Mouse (Mus musculus): Measurements from ENCODE around the gene Card10. TPM values are rescaled to one million over a fixed set of nuclear protein-coding genes. Genes with fewer than 3 reads are reported as not detected.

Gene Card10
- polyA plus RNA-seq, 1 experiment from 2014 or later, result 2.2 TPM

DNA sequence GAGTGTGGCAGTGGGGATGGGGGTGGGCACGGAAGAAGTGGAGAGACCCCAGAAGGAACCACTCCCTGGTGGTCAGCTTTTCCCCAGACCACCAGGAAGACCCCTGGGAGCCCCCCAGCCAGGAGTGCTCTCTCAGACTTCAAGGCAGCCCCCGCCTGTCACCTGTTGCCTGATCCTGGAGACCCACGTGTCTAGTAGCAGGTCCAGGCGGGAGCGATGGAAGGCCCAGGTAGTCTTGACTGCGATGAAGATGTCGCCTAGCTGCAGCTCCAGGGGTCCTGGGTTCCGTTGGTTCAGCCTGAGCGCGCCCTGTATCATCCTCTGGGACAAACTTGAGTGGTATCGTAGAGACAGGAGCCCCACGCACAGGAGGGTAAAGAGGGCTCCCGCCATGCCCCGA is 30.0 kb downstream of the Card10 start:
- 26% methylated on average over 14 of the region's 14 CpGs for WGBS
- H3K9ac ChIP-seq (ENCODE audit: low read depth, low read length), result peak overlapping the region; percentile 38; the same call in 1 of the 2 replicates
- H3K4me1 ChIP-seq (ENCODE audit: control insufficient read depth, insufficient read depth, low read length), result peaks cover 7% of the 10 kb centered on the region
- ATAC-seq, result no peak
- H3K4me2 ChIP-seq (ENCODE audit: low read length), result peak overlapping the region; percentile 27
- H3K9me3 ChIP-seq (replicated peaks; ENCODE audit: control insufficient read depth, low read length, poor library complexity, severe bottlenecking), result no peaks in the 10 kb centered on the region
- peak overlapping the region; percentile 55; the same call in 1 of the 2 replicates for H3K27ac ChIP-seq (ENCODE audit: low read length)
- H3K36me3 ChIP-seq (ENCODE audit: control insufficient read depth, insufficient read depth, low read length), result no peaks in the 10 kb centered on the region
- no peaks in the 10 kb centered on the region for H3K27me3 ChIP-seq (ENCODE audit: control insufficient read depth, insufficient read depth, low read depth, low read length)
- H3K4me3 ChIP-seq (ENCODE audit: low read depth, low read length), result peak overlapping the region; percentile 16

DNA sequence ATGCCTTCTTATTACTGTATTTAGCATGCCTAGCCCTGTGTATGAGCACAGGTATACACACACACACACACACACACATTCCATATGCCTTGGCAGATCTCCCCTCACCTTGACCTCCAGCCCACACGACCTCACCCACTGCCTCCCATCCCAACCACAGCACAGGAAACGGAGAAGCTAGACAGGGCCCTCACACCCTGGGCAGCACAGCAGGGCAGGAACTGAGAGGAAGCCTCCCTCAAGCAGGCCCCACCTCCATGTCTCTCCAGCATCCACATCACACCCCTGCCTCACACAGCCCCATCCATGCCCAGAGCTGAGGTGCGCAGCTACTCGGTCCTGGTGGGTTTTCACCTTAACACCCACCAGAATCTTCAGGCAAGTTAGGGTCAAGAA is 30.5 kb downstream of the Card10 start:
- Histone ChIP-seq H3K4me2 (ENCODE audit: low read length) (peak overlapping the region; percentile 27), H3K4me1 (ENCODE audit: control insufficient read depth, insufficient read depth, low read length) (peaks cover 7% of the 10 kb centered on the region), H3K27me3 (ENCODE audit: control insufficient read depth, insufficient read depth, low read depth, low read length) (no peaks in the 10 kb centered on the region), H3K4me3 (ENCODE audit: low read depth, low read length) (peak overlapping the region; percentile 16), H3K27ac (ENCODE audit: low read length) (0 out of 2 replicates have a peak overlapping the region, but pooled peaks have one; percentile 8), H3K9ac (ENCODE audit: low read depth, low read length) (no peak overlapping the region), H3K36me3 (ENCODE audit: control insufficient read depth, insufficient read depth, low read length) (no peaks in the 10 kb centered on the region), H3K9me3 (replicated peaks; ENCODE audit: control insufficient read depth, low read length, poor library complexity, severe bottlenecking) (no peaks in the 10 kb centered on the region)
- ATAC-seq, result no peak
- 46% methylated on average over 4 of the region's 4 CpGs for whole genome bisulfite sequencing

DNA sequence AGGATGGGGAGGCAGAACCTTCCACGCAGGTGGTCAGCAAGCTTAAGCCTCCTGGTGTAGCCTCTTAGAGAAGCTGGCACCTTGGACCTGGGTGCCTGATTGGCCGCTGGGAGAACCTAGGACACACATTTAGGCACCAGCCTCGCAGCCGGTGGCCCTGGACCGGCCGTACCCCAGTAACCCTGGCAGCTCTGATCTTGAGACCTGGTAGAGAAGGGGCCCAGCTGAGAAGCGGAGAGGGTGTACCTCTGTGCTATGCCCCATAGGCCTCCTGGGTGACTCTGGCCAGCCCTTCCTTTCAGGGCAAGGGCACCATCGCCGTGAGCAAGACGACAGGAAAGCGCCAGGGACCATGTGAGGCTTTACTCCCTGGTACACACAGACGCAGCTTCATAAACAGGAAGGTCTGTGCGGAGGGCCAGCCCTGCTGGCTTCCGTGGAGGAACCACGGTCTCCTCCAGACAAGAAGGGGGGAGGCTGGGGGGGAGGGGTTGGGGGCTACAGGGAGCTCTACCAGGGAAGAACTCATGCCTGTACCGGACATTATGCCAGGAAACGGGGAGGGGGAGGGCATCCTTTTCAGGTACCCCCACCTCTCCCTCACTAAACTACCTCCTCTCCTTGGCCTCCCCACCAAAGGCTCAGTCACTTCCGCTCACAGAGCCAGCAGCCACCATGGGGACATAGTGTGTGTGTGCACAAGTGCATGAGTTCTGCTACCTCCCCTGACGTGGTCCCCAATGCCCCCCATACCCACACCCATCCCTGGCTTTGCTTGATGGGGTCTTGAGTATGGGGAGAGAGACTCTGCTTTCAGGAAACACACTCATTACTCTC is 31.1 kb downstream of the Card10 start:
- 0 out of 2 replicates have a peak overlapping the region, but pooled peaks have one; percentile 10 for H3K9ac ChIP-seq (ENCODE audit: low read depth, low read length)
- peak overlapping the region; percentile 27 for H3K4me2 ChIP-seq (ENCODE audit: low read length)
- H3K4me3 ChIP-seq (ENCODE audit: low read depth, low read length), result peak overlapping the region; percentile 16; the same call in 1 of the 2 replicates
- H3K27ac ChIP-seq (ENCODE audit: low read length), result peak overlapping the region; percentile 47; the same call in 1 of the 2 replicates
- H3K27me3 ChIP-seq (ENCODE audit: control insufficient read depth, insufficient read depth, low read depth, low read length), result no peaks in the 10 kb centered on the region
- H3K9me3 ChIP-seq (replicated peaks; ENCODE audit: control insufficient read depth, low read length, poor library complexity, severe bottlenecking), result no peaks in the 10 kb centered on the region
- WGBS, result 40% methylated on average over 19 of the region's 19 CpGs
- peaks cover 7% of the 10 kb centered on the region for H3K4me1 ChIP-seq (ENCODE audit: control insufficient read depth, insufficient read depth, low read length)
- 0 out of 2 replicates have a peak, but pooled peaks have one; percentile 12 for ATAC-seq
- no peaks in the 10 kb centered on the region for H3K36me3 ChIP-seq (ENCODE audit: control insufficient read depth, insufficient read depth, low read length)

DNA sequence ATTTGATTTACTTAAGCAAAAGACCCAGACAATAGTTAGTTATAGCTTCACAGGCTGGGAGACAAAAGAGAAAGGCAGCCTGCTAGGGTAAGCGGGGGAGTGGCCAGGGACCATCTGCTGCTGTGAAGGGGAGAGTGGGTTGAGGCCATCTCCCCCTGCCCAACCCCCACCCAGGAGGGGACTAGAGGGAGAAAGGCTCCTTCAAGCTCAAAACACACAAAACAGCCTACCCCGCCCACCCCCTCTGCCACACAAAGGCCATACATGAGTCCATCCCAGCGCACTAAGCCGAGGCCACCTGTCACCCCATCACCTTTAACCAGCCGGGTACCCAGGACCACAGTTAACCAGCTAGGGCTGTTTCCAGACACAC is 31.9 kb downstream of the Card10 start:
- Histone ChIP-seq H3K4me1 (ENCODE audit: control insufficient read depth, insufficient read depth, low read length) (peaks cover 7% of the 10 kb centered on the region), H3K27me3 (ENCODE audit: control insufficient read depth, insufficient read depth, low read depth, low read length) (no peaks in the 10 kb centered on the region), H3K4me2 (ENCODE audit: low read length) (peak overlapping the region; percentile 17; the same call in 1 of the 2 replicates), H3K4me3 (ENCODE audit: low read depth, low read length) (no peak overlapping the region), H3K36me3 (ENCODE audit: control insufficient read depth, insufficient read depth, low read length) (no peaks in the 10 kb centered on the region), H3K27ac (ENCODE audit: low read length) (peak overlapping the region; percentile 63; the same call in 1 of the 2 replicates), H3K9me3 (replicated peaks; ENCODE audit: control insufficient read depth, low read length, poor library complexity, severe bottlenecking) (no peaks in the 10 kb centered on the region), H3K9ac (ENCODE audit: low read depth, low read length) (no peak overlapping the region; the same call in 1 of the 2 replicates)
- no peak; the same call in 1 of the 2 replicates for ATAC-seq
- WGBS, result 5% methylated on average over 5 of the region's 5 CpGs

DNA sequence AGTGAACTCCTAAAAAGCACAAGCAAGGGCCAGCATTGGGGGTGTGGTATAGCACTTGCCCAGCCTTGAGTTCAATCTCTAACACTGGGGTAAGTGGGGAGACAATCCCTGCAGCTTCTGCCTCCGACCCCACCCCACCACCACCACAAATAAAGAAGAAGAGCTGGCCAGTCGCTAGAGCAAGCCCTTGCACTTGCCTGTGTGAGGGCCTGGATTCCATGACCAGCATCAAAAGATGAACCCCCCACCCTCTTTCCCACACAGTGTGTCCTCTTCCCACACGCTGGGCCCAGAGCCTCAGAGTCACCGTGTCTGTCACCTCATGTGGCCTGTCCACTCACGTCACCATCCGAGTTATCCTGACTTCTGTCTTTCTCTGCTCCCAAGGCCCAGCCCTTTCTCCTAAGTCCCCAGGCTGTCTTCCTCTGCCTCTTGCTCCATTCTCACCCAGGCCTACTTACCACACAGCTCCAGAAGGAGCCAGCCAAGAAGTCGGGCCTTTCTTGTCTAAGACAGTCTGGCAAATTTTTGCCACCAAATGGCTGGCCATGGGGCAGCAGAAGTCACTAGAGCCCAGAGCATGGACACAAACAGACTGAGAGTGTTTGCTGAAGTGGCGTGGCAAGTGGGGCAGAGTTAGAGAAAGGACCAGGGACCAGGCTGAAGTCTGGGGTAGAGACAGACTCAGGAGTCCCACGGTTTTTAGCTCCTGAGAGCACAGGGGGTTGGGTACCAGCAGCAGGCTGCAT is 32.4 kb downstream of the Card10 start:
- Histone ChIP-seq H3K9ac (ENCODE audit: low read depth, low read length) (peak overlapping the region; percentile 46; the same call in 1 of the 2 replicates), H3K36me3 (ENCODE audit: control insufficient read depth, insufficient read depth, low read length) (no peaks in the 10 kb centered on the region), H3K4me1 (ENCODE audit: control insufficient read depth, insufficient read depth, low read length) (peaks cover 7% of the 10 kb centered on the region), H3K27ac (ENCODE audit: low read length) (peak overlapping the region; percentile 63), H3K9me3 (replicated peaks; ENCODE audit: control insufficient read depth, low read length, poor library complexity, severe bottlenecking) (no peaks in the 10 kb centered on the region), H3K27me3 (ENCODE audit: control insufficient read depth, insufficient read depth, low read depth, low read length) (no peaks in the 10 kb centered on the region), H3K4me3 (ENCODE audit: low read depth, low read length) (0 out of 2 replicates have a peak overlapping the region, but pooled peaks have one; percentile 2), H3K4me2 (ENCODE audit: low read length) (peak overlapping the region; percentile 22; the same call in 1 of the 2 replicates)
- WGBS, result 10% methylated on average over 9 of the region's 9 CpGs
- no peak for ATAC-seq

DNA sequence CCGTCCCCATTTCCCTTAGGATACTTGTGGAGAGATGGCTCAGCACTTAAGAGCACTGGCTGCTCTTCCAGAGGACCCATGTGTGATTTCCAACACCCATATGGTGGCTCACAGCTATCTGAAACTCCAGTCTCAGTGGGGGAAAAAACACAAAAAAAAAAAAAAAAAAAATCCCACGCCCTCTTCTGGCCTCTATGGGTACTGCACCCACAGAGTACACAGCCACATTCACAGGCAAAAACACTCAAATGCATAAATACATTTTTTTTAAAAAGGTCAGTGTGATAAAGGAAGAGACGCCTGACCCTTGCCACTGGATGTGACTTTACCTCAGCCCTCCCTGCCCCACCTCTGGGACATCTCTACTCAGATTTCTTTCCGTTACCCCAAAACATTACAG is 33.8 kb downstream of the Card10 start:
- H3K36me3 ChIP-seq (ENCODE audit: control insufficient read depth, insufficient read depth, low read length), result no peaks in the 10 kb centered on the region
- no peak overlapping the region for H3K4me3 ChIP-seq (ENCODE audit: low read depth, low read length)
- no peak for ATAC-seq
- 98% methylated on average over 4 of the region's 4 CpGs for WGBS
- H3K27me3 ChIP-seq (ENCODE audit: control insufficient read depth, insufficient read depth, low read depth, low read length), result no peaks in the 10 kb centered on the region
- no peak overlapping the region for H3K27ac ChIP-seq (ENCODE audit: low read length)
- H3K9me3 ChIP-seq (replicated peaks; ENCODE audit: control insufficient read depth, low read length, poor library complexity, severe bottlenecking), result no peaks in the 10 kb centered on the region
- no peak overlapping the region for H3K9ac ChIP-seq (ENCODE audit: low read depth, low read length)
- H3K4me1 ChIP-seq (ENCODE audit: control insufficient read depth, insufficient read depth, low read length), result peaks cover 7% of the 10 kb centered on the region
- H3K4me2 ChIP-seq (ENCODE audit: low read length), result no peak overlapping the region

DNA sequence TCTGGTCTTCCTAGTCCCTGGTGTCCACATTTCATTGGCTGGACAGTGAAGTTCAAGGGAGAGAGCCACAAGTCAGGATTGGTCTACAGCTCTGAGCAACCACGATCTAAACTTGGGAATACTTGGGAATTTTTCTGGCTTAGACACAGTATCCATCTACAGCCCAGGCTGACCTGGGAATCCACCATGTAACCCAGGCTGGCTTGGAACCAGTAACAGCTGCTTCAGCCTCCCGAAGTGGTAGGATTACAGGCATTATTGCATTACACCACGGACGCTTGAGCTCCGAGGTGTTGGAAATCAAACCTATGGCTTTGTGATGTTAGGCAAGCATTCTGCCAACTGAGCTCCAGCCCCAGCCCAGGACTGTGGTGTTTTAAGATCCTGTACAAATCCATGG is 39.1 kb downstream of the Card10 start:
- Histone ChIP-seq H3K9ac (ENCODE audit: low read depth, low read length) (no peak overlapping the region), H3K4me1 (ENCODE audit: control insufficient read depth, insufficient read depth, low read length) (no peaks in the 10 kb centered on the region), H3K27me3 (ENCODE audit: control insufficient read depth, insufficient read depth, low read depth, low read length) (no peaks in the 10 kb centered on the region), H3K4me2 (ENCODE audit: low read length) (no peak overlapping the region), H3K9me3 (replicated peaks; ENCODE audit: control insufficient read depth, low read length, poor library complexity, severe bottlenecking) (no peaks in the 10 kb centered on the region), H3K27ac (ENCODE audit: low read length) (no peak overlapping the region), H3K4me3 (ENCODE audit: low read depth, low read length) (no peak overlapping the region), H3K36me3 (ENCODE audit: control insufficient read depth, insufficient read depth, low read length) (no peaks in the 10 kb centered on the region)
- 79% methylated on average over 5 of the region's 5 CpGs for WGBS
- no peak for ATAC-seq

DNA sequence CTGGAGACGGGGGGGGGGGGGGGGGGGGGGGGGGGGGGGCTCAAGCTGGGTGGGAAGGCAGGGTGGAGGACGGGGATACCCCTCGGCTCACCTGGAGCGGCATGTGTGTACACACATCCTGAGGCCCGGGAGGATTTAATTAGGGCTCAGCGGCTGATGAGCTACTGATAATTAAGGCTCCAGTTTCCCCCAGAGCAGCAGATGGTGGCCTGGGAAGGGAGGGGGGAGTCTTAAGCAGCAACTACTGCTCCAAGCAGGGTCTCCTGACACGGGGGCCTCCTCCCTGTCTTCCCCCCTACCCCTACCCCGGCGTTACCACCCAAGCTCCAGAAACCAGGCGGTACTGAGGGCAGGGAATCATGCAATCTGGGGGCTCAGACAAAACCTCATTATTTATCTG is 39.6 kb downstream of the Card10 start:
- Histone ChIP-seq H3K4me3 (ENCODE audit: low read depth, low read length) (no peak overlapping the region), H3K4me2 (ENCODE audit: low read length) (no peak overlapping the region), H3K4me1 (ENCODE audit: control insufficient read depth, insufficient read depth, low read length) (no peaks in the 10 kb centered on the region), H3K27ac (ENCODE audit: low read length) (no peak overlapping the region), H3K9me3 (replicated peaks; ENCODE audit: control insufficient read depth, low read length, poor library complexity, severe bottlenecking) (no peaks in the 10 kb centered on the region), H3K36me3 (ENCODE audit: control insufficient read depth, insufficient read depth, low read length) (no peaks in the 10 kb centered on the region), H3K27me3 (ENCODE audit: control insufficient read depth, insufficient read depth, low read depth, low read length) (no peaks in the 10 kb centered on the region), H3K9ac (ENCODE audit: low read depth, low read length) (no peak overlapping the region)
- WGBS, result 11% methylated on average over 8 of the region's 10 CpGs
- no peak for ATAC-seq
